Mouse (Mus musculus) embryonic facial prominence, embryonic 15.5 days (tissue): ENCODE measurements around the gene Pdcd5. TPM values are rescaled to one million over a fixed set of nuclear protein-coding genes. Genes with fewer than 3 reads are reported as not detected.

Experiments
- ATAC-seq: fragments of 200-750 bp; cut with Nextera tagmentation; 2 replicates; pipeline ENCODE4 v1.8.0; 2017; ENCODE audit warnings: low read depth, moderate TSS enrichment; ENCODE audit not compliant: insufficient number of reproducible peaks, low FRiP score, low TSS enrichment
- H3K27ac ChIP-seq: fragments of 300-500 bp; sonication (generic); replicated peaks from 2 replicates; pipeline ENCODE4 v1.5.1; 2015; ENCODE audit warnings: mild to moderate bottlenecking, inconsistent platforms
- H3K27me3 ChIP-seq: fragments of 300-500 bp; sonication (generic); 2 replicates; pipeline ENCODE4 v1.6.1; 2015; ENCODE audit warnings: inconsistent platforms
- H3K36me3 ChIP-seq: fragments of 300-500 bp; sonication (generic); 2 replicates; pipeline ENCODE4 v1.6.1; 2015; ENCODE audit warnings: mild to moderate bottlenecking, inconsistent platforms
- H3K4me1 ChIP-seq: fragments of 300-500 bp; sonication (generic); 2 replicates; pipeline ENCODE4 v1.6.1; 2015; ENCODE audit warnings: inconsistent platforms
- H3K4me2 ChIP-seq: fragments of 300-500 bp; sonication (generic); replicated peaks from 2 replicates; pipeline ENCODE4 v1.6.1; 2015; ENCODE audit warnings: mild to moderate bottlenecking, inconsistent platforms
- H3K4me3 ChIP-seq: fragments of 300-500 bp; sonication (generic); replicated peaks from 2 replicates; pipeline ENCODE4 v1.5.1; 2015; ENCODE audit warnings: mild to moderate bottlenecking, inconsistent platforms
- H3K9ac ChIP-seq: fragments of 300-500 bp; sonication (generic); 2 replicates; pipeline ENCODE4 v1.6.1; 2015; ENCODE audit warnings: inconsistent platforms
- H3K9me3 ChIP-seq: fragments of 300-500 bp; sonication (generic); replicated peaks from 2 replicates; pipeline ENCODE4 v1.6.1; 2016; ENCODE audit warnings: inconsistent platforms
- WGBS: fragments of 180-500 bp; shearing (Covaris S2); methylation state at CpG from one replicate; pipeline ENCODE4 v1.1.7; 2015; 5-methylcytosine and 5-hydroxymethylcytosine counted together
- polyA plus RNA-seq: library from polyadenylated mRNA; unstranded; fragments of >200 nt; fragmentation: Nextera tagmentation; extraction: Ambion mirVana; gene quantifications from 2 replicates; pipeline ENCODE4 v1.2.1, GENCODE M21; 2015

Pdcd5 gene
- polyA plus RNA-seq, 1 experiment from 2014 or later = 243 TPM

- Histone ChIP-seq H3K36me3 (peaks cover 75% of the 10 kb centered on the region), H3K4me1 (no peaks in the 10 kb centered on the region), H3K9me3 (no peaks in the 10 kb centered on the region), H3K27me3 (no peaks in the 10 kb centered on the region), H3K27ac (no peak overlapping the region), H3K9ac (no peak overlapping the region), H3K4me3 (no peak overlapping the region), H3K4me2 (no peak overlapping the region)
- 95% methylated on average over 9 of the region's 9 CpGs for WGBS
- ATAC-seq = no peak
These were observed 10.4 kb downstream of the Pdcd5 start for GRCm38 (mm10) chr7:35636874-35637273.

- H3K36me3 ChIP-seq = peaks cover 73% of the 10 kb centered on the region
These were observed 11.1 kb downstream of the Pdcd5 start for GRCm38 (mm10) chr7:35636229-35636628.

GRCm38 (mm10) chr7:35628496-35628895, 18.8 kb downstream of the Pdcd5 start:
- ATAC-seq = no peak
- no peak overlapping the region for H3K4me3 ChIP-seq
- WGBS = 76% methylated on average over 5 of the region's 5 CpGs
- no peaks in the 10 kb centered on the region for H3K4me1 ChIP-seq
- no peak overlapping the region for H3K9ac ChIP-seq
- no peaks in the 10 kb centered on the region for H3K9me3 ChIP-seq
- no peak overlapping the region for H3K4me2 ChIP-seq
- H3K27ac ChIP-seq = no peak overlapping the region
- H3K36me3 ChIP-seq = peaks cover 82% of the 10 kb centered on the region
- H3K27me3 ChIP-seq = no peaks in the 10 kb centered on the region

More at GRCm38 (mm10) chr7:35636229-35636628, 11.1 kb downstream of the Pdcd5 start:
- no peaks in the 10 kb centered on the region for H3K9me3 ChIP-seq
- H3K4me1 ChIP-seq = no peaks in the 10 kb centered on the region
- no peak overlapping the region for H3K4me2 ChIP-seq
- no peak for ATAC-seq
- no peak overlapping the region for H3K9ac ChIP-seq
- no peaks in the 10 kb centered on the region for H3K27me3 ChIP-seq
- H3K4me3 ChIP-seq = no peak overlapping the region
- H3K27ac ChIP-seq = no peak overlapping the region
- 72% methylated on average over 6 of the region's 6 CpGs for WGBS

GRCm38 (mm10) chr7:35627371-35627770, 19.9 kb downstream of the Pdcd5 start:
- Histone ChIP-seq H3K4me3 (no peak overlapping the region), H3K36me3 (peaks cover 82% of the 10 kb centered on the region), H3K27ac (no peak overlapping the region), H3K4me1 (no peaks in the 10 kb centered on the region), H3K9me3 (no peaks in the 10 kb centered on the region), H3K4me2 (no peak overlapping the region), H3K9ac (no peak overlapping the region), H3K27me3 (no peaks in the 10 kb centered on the region)
- WGBS = 91% methylated on average over 10 of the region's 10 CpGs
- no peak for ATAC-seq

- Histone ChIP-seq H3K36me3 (peaks cover 85% of the 10 kb centered on the region), H3K4me1 (no peaks in the 10 kb centered on the region), H3K27me3 (no peaks in the 10 kb centered on the region), H3K9ac (no peak overlapping the region), H3K4me3 (no peak overlapping the region), H3K9me3 (no peaks in the 10 kb centered on the region), H3K4me2 (no peak overlapping the region), H3K27ac (no peak overlapping the region)
- ATAC-seq = no peak
- 92% methylated on average over 5 of the region's 5 CpGs for WGBS
These were observed 21.3 kb downstream of the Pdcd5 start for GRCm38 (mm10) chr7:35626038-35626437.

GRCm38 (mm10) chr7:35622626-35623025, 24.7 kb downstream of the Pdcd5 start:
- H3K9me3 ChIP-seq = no peaks in the 10 kb centered on the region
- H3K36me3 ChIP-seq = peaks cover 79% of the 10 kb centered on the region
- WGBS = 90% methylated on average over 10 of the region's 10 CpGs

GRCm38 (mm10) chr7:35617513-35617912, 29.8 kb downstream of the Pdcd5 start:
- Histone ChIP-seq H3K4me1 (no peaks in the 10 kb centered on the region), H3K27ac (no peak overlapping the region), H3K4me2 (no peak overlapping the region), H3K36me3 (peaks cover 83% of the 10 kb centered on the region), H3K27me3 (no peaks in the 10 kb centered on the region), H3K9me3 (no peaks in the 10 kb centered on the region), H3K9ac (no peak overlapping the region), H3K4me3 (no peak overlapping the region)
- WGBS = 78% methylated on average over 4 of the region's 4 CpGs
- ATAC-seq = no peak

More at GRCm38 (mm10) chr7:35622626-35623025, 24.7 kb downstream of the Pdcd5 start:
- Histone ChIP-seq H3K27me3 (no peaks in the 10 kb centered on the region), H3K4me1 (no peaks in the 10 kb centered on the region), H3K4me3 (no peak overlapping the region), H3K27ac (no peak overlapping the region), H3K4me2 (no peak overlapping the region), H3K9ac (no peak overlapping the region)
- no peak for ATAC-seq

GRCm38 (mm10) chr7:35609245-35609644, 38.1 kb downstream of the Pdcd5 start:
- no peaks in the 10 kb centered on the region for H3K27me3 ChIP-seq
- peaks cover 78% of the 10 kb centered on the region for H3K36me3 ChIP-seq
- 73% methylated on average over 10 of the region's 10 CpGs for WGBS
- no peaks in the 10 kb centered on the region for H3K4me1 ChIP-seq
- no peak overlapping the region for H3K4me2 ChIP-seq
- no peak for ATAC-seq
- H3K9me3 ChIP-seq = no peaks in the 10 kb centered on the region
- H3K9ac ChIP-seq = no peak overlapping the region
- H3K27ac ChIP-seq = no peak overlapping the region
- no peak overlapping the region for H3K4me3 ChIP-seq

GRCm38 (mm10) chr7:35606816-35607215, 40.5 kb downstream of the Pdcd5 start:
- H3K27ac ChIP-seq = no peak overlapping the region
- no peak overlapping the region for H3K9ac ChIP-seq
- H3K36me3 ChIP-seq = peaks cover 76% of the 10 kb centered on the region
- H3K9me3 ChIP-seq = no peaks in the 10 kb centered on the region
- no peak overlapping the region for H3K4me2 ChIP-seq
- no peak overlapping the region for H3K4me3 ChIP-seq
- no peaks in the 10 kb centered on the region for H3K4me1 ChIP-seq
- H3K27me3 ChIP-seq = no peaks in the 10 kb centered on the region
- WGBS = 75% methylated on average over 10 of the region's 10 CpGs
- no peak for ATAC-seq

- no peaks in the 10 kb centered on the region for H3K9me3 ChIP-seq
- H3K4me3 ChIP-seq = no peak overlapping the region
- no peak for ATAC-seq
- WGBS = 96% methylated on average over 5 of the region's 5 CpGs
- H3K4me1 ChIP-seq = no peaks in the 10 kb centered on the region
- H3K36me3 ChIP-seq = peaks cover 41% of the 10 kb centered on the region
- H3K27ac ChIP-seq = no peak overlapping the region
- no peaks in the 10 kb centered on the region for H3K27me3 ChIP-seq
- no peak overlapping the region for H3K9ac ChIP-seq
- H3K4me2 ChIP-seq = no peak overlapping the region
These were observed 44.6 kb downstream of the Pdcd5 start for GRCm38 (mm10) chr7:35602766-35603165.

GRCm38 (mm10) chr7:35601106-35601505, 46.2 kb downstream of the Pdcd5 start:
- Histone ChIP-seq H3K4me1 (no peaks in the 10 kb centered on the region), H3K4me3 (no peak overlapping the region), H3K27ac (no peak overlapping the region), H3K27me3 (no peaks in the 10 kb centered on the region), H3K9me3 (no peaks in the 10 kb centered on the region), H3K4me2 (no peak overlapping the region), H3K36me3 (peaks cover 39% of the 10 kb centered on the region), H3K9ac (no peak overlapping the region)
- WGBS = 84% methylated on average over 6 of the region's 6 CpGs
- no peak for ATAC-seq

- Histone ChIP-seq H3K4me1 (0 out of 2 replicates have a peak, but pooled peaks cover 2% of the 10 kb centered on the region), H3K4me3 (no peak overlapping the region), H3K27me3 (no peaks in the 10 kb centered on the region), H3K9me3 (no peaks in the 10 kb centered on the region), H3K9ac (no peak overlapping the region), H3K27ac (no peak overlapping the region), H3K36me3 (peaks cover 46% of the 10 kb centered on the region), H3K4me2 (no peak overlapping the region)
- no peak for ATAC-seq
- 66% methylated on average over 10 of the region's 10 CpGs for WGBS
These were observed 47.3 kb downstream of the Pdcd5 start for GRCm38 (mm10) chr7:35600031-35600430.
